Mouse (Mus musculus): ENCODE measurements around the gene Sv2c. TPM values are rescaled to one million over a fixed set of nuclear protein-coding genes. Genes with fewer than 3 reads are reported as not detected.

Sv2c gene
- polyA plus RNA-seq, 1 experiment, result 0.04 TPM

GRCm38 (mm10) chr13:95960477-95961185 lies 171.7 kb downstream of the Sv2c start:
- TF ChIP-seq MYOD1 (IDR thresholded peaks at IDR 0.05; ENCODE audit: control insufficient read depth, insufficient read length, low read depth), result no peak
- TF ChIP-seq CTCF (IDR thresholded peaks at IDR 0.05; ENCODE audit: control insufficient read depth, insufficient read depth, insufficient read length), result no peak
- TF ChIP-seq USF1 (IDR thresholded peaks at IDR 0.05; ENCODE audit: low read depth), result no peak
- no peak for TF ChIP-seq MYOG (IDR thresholded peaks at IDR 0.05; ENCODE audit: control insufficient read depth, extremely low read depth, insufficient read length)
- no peak for TF ChIP-seq FOSL1 (IDR thresholded peaks at IDR 0.05; ENCODE audit: insufficient read depth, low read length, poor library complexity, severe bottlenecking)
- no peak for TF ChIP-seq CEBPB (IDR thresholded peaks at IDR 0.05; ENCODE audit: low read depth)
- no peak for TF ChIP-seq MAX (IDR thresholded peaks at IDR 0.05)
- Histone ChIP-seq H3K4me3 (ENCODE audit: insufficient read depth, poor library complexity, severe bottlenecking) (no peak overlapping the region), H3ac (ENCODE audit: control insufficient read depth, insufficient read length, low read depth) (no peak overlapping the region), H3K79me2 (ENCODE audit: control insufficient read depth, insufficient read depth) (no peaks in the 10 kb centered on the region), H3K36me3 (ENCODE audit: control insufficient read depth, insufficient read depth) (no peaks in the 10 kb centered on the region), H3K27me3 (ENCODE audit: control insufficient read depth, insufficient read depth, insufficient read length) (peaks cover 12% of the 10 kb centered on the region), H3K79me3 (ENCODE audit: low read depth) (no peaks in the 10 kb centered on the region)

- no peak overlapping the region for H3ac ChIP-seq (ENCODE audit: control insufficient read depth, insufficient read length, low read depth)
- no peaks in the 10 kb centered on the region for H3K79me3 ChIP-seq (ENCODE audit: low read depth)
- peaks cover 12% of the 10 kb centered on the region for H3K27me3 ChIP-seq (ENCODE audit: control insufficient read depth, insufficient read depth, insufficient read length)
- no peaks in the 10 kb centered on the region for H3K79me2 ChIP-seq (ENCODE audit: control insufficient read depth, insufficient read depth)
- H3K4me3 ChIP-seq (ENCODE audit: insufficient read depth, poor library complexity, severe bottlenecking), result no peak overlapping the region
- TF ChIP-seq CEBPB (IDR thresholded peaks at IDR 0.05; ENCODE audit: low read depth) (no peak), MYOG (IDR thresholded peaks at IDR 0.05; ENCODE audit: control insufficient read depth, extremely low read depth, insufficient read length) (no peak), USF1 (IDR thresholded peaks at IDR 0.05; ENCODE audit: low read depth) (no peak), CTCF (IDR thresholded peaks at IDR 0.05; ENCODE audit: control insufficient read depth, insufficient read depth, insufficient read length) (no peak), FOSL1 (IDR thresholded peaks at IDR 0.05; ENCODE audit: insufficient read depth, low read length, poor library complexity, severe bottlenecking) (no peak), MAX (IDR thresholded peaks at IDR 0.05) (no peak), MYOD1 (IDR thresholded peaks at IDR 0.05; ENCODE audit: control insufficient read depth, insufficient read length, low read depth) (no peak)
- H3K36me3 ChIP-seq (ENCODE audit: control insufficient read depth, insufficient read depth), result no peaks in the 10 kb centered on the region
Observed at GRCm38 (mm10) chr13:95959651-95960476, 172.5 kb downstream of the Sv2c start.

GRCm38 (mm10) chr13:95957134-95957533 lies 175.2 kb downstream of the Sv2c start:
- Histone ChIP-seq H3K79me2 (ENCODE audit: control insufficient read depth, insufficient read depth) (no peaks in the 10 kb centered on the region), H3ac (ENCODE audit: control insufficient read depth, insufficient read length, low read depth) (no peak overlapping the region), H3K4me3 (ENCODE audit: insufficient read depth, poor library complexity, severe bottlenecking) (no peak overlapping the region), H3K36me3 (ENCODE audit: control insufficient read depth, insufficient read depth) (no peaks in the 10 kb centered on the region), H3K79me3 (ENCODE audit: low read depth) (no peaks in the 10 kb centered on the region), H3K27me3 (ENCODE audit: control insufficient read depth, insufficient read depth, insufficient read length) (peaks cover 3% of the 10 kb centered on the region)
- no peak for TF ChIP-seq USF1 (IDR thresholded peaks at IDR 0.05; ENCODE audit: low read depth)
- TF ChIP-seq MAX (IDR thresholded peaks at IDR 0.05), result no peak
- TF ChIP-seq CTCF (IDR thresholded peaks at IDR 0.05; ENCODE audit: control insufficient read depth, insufficient read depth, insufficient read length), result no peak
- no peak for TF ChIP-seq FOSL1 (IDR thresholded peaks at IDR 0.05; ENCODE audit: insufficient read depth, low read length, poor library complexity, severe bottlenecking)
- no peak for TF ChIP-seq MYOG (IDR thresholded peaks at IDR 0.05; ENCODE audit: control insufficient read depth, extremely low read depth, insufficient read length)
- no peak for TF ChIP-seq MYOD1 (IDR thresholded peaks at IDR 0.05; ENCODE audit: control insufficient read depth, insufficient read length, low read depth)
- no peak for TF ChIP-seq CEBPB (IDR thresholded peaks at IDR 0.05; ENCODE audit: low read depth)

GRCm38 (mm10) chr13:95956327-95956781 lies 176.0 kb downstream of the Sv2c start:
- Histone ChIP-seq H3K79me2 (ENCODE audit: control insufficient read depth, insufficient read depth) (no peaks in the 10 kb centered on the region), H3K79me3 (ENCODE audit: low read depth) (no peaks in the 10 kb centered on the region), H3K27me3 (ENCODE audit: control insufficient read depth, insufficient read depth, insufficient read length) (no peaks in the 10 kb centered on the region), H3K4me3 (ENCODE audit: insufficient read depth, poor library complexity, severe bottlenecking) (no peak overlapping the region), H3ac (ENCODE audit: control insufficient read depth, insufficient read length, low read depth) (no peak overlapping the region), H3K36me3 (ENCODE audit: control insufficient read depth, insufficient read depth) (no peaks in the 10 kb centered on the region)
- no peak for TF ChIP-seq MAX (IDR thresholded peaks at IDR 0.05)
- TF ChIP-seq CEBPB (IDR thresholded peaks at IDR 0.05; ENCODE audit: low read depth), result no peak
- TF ChIP-seq MYOD1 (IDR thresholded peaks at IDR 0.05; ENCODE audit: control insufficient read depth, insufficient read length, low read depth), result no peak
- no peak for TF ChIP-seq MYOG (IDR thresholded peaks at IDR 0.05; ENCODE audit: control insufficient read depth, extremely low read depth, insufficient read length)
- no peak for TF ChIP-seq CTCF (IDR thresholded peaks at IDR 0.05; ENCODE audit: control insufficient read depth, insufficient read depth, insufficient read length)
- TF ChIP-seq FOSL1 (IDR thresholded peaks at IDR 0.05; ENCODE audit: insufficient read depth, low read length, poor library complexity, severe bottlenecking), result no peak
- TF ChIP-seq USF1 (IDR thresholded peaks at IDR 0.05; ENCODE audit: low read depth), result no peak

- TF ChIP-seq MYOD1 (IDR thresholded peaks at IDR 0.05; ENCODE audit: control insufficient read depth, insufficient read length, low read depth), result no peak
- H3K27me3 ChIP-seq (ENCODE audit: control insufficient read depth, insufficient read depth, insufficient read length), result no peaks in the 10 kb centered on the region
Observed at GRCm38 (mm10) chr13:95955204-95955603, 177.2 kb downstream of the Sv2c start.

More at GRCm38 (mm10) chr13:95955204-95955603, 177.2 kb downstream of the Sv2c start:
- H3K79me3 ChIP-seq (ENCODE audit: low read depth), result no peaks in the 10 kb centered on the region
- H3K79me2 ChIP-seq (ENCODE audit: control insufficient read depth, insufficient read depth), result no peaks in the 10 kb centered on the region
- H3K4me3 ChIP-seq (ENCODE audit: insufficient read depth, poor library complexity, severe bottlenecking), result no peak overlapping the region
- no peaks in the 10 kb centered on the region for H3K36me3 ChIP-seq (ENCODE audit: control insufficient read depth, insufficient read depth)
- no peak overlapping the region for H3ac ChIP-seq (ENCODE audit: control insufficient read depth, insufficient read length, low read depth)

All from C2C12 (cell line).